Mouse (Mus musculus): ENCODE results near the gene Serp2. TPM values are rescaled to one million over a fixed set of nuclear protein-coding genes. Genes with fewer than 3 reads are reported as not detected.

Gene Serp2
- polyA plus RNA-seq, 1 experiment from 2014 or later = 9.8 TPM

GRCm38 (mm10) chr14:76535096-76535495 lies 21.6 kb downstream of the Serp2 start:
- ATAC-seq (ENCODE audit: insufficient number of reproducible peaks, low FRiP score, low TSS enrichment, low read depth) = no peak
- no peaks in the 10 kb centered on the region for H3K27me3 ChIP-seq
- H3K9me3 ChIP-seq = no peaks in the 10 kb centered on the region
- no peak overlapping the region for H3K4me3 ChIP-seq
- WGBS = 90% methylated on average over 1 of the region's 1 CpGs
- H3K4me1 ChIP-seq = peaks cover 18% of the 10 kb centered on the region
- peak overlapping the region; percentile 11; the same call in 1 of the 2 replicates for H3K27ac ChIP-seq
- no peaks in the 10 kb centered on the region for H3K36me3 ChIP-seq
- no peak overlapping the region for H3K4me2 ChIP-seq
- no peak overlapping the region for H3K9ac ChIP-seq

GRCm38 (mm10) chr14:76533170-76533815 lies 23.4 kb downstream of the Serp2 start:
- Histone ChIP-seq H3K9me3 (no peaks in the 10 kb centered on the region), H3K36me3 (no peaks in the 10 kb centered on the region), H3K4me3 (no peak overlapping the region), H3K27ac (peak overlapping the region; percentile 55), H3K4me1 (peaks cover 28% of the 10 kb centered on the region), H3K27me3 (no peaks in the 10 kb centered on the region), H3K4me2 (peak overlapping the region; percentile 34), H3K9ac (0 out of 2 replicates have a peak overlapping the region, but pooled peaks have one; percentile 5)
- no peak for ATAC-seq (ENCODE audit: insufficient number of reproducible peaks, low FRiP score, low TSS enrichment, low read depth)
- 10% methylated on average over 10 of the region's 10 CpGs for WGBS

GRCm38 (mm10) chr14:76532257-76533169 lies 24.2 kb downstream of the Serp2 start:
- Histone ChIP-seq H3K27me3 (no peaks in the 10 kb centered on the region), H3K36me3 (no peaks in the 10 kb centered on the region), H3K4me3 (no peak overlapping the region), H3K27ac (peak overlapping the region; percentile 55; the same call in 1 of the 2 replicates), H3K9ac (0 out of 2 replicates have a peak overlapping the region, but pooled peaks have one; percentile 5), H3K9me3 (no peaks in the 10 kb centered on the region), H3K4me1 (peaks cover 35% of the 10 kb centered on the region), H3K4me2 (peak overlapping the region; percentile 34)
- WGBS = 36% methylated on average over 20 of the region's 20 CpGs
- ATAC-seq (ENCODE audit: insufficient number of reproducible peaks, low FRiP score, low TSS enrichment, low read depth) = 0 out of 2 replicates have a peak, but pooled peaks have one; percentile 60

GRCm38 (mm10) chr14:76531027-76531660 lies 25.5 kb downstream of the Serp2 start:
- 69% methylated on average over 7 of the region's 7 CpGs for WGBS
- H3K27ac ChIP-seq = no peak overlapping the region
- H3K4me3 ChIP-seq = no peak overlapping the region
- H3K4me1 ChIP-seq = peaks cover 45% of the 10 kb centered on the region
- H3K9me3 ChIP-seq = no peaks in the 10 kb centered on the region
- H3K4me2 ChIP-seq = no peak overlapping the region
- H3K9ac ChIP-seq = no peak overlapping the region
- no peaks in the 10 kb centered on the region for H3K27me3 ChIP-seq
- no peaks in the 10 kb centered on the region for H3K36me3 ChIP-seq
- no peak for ATAC-seq (ENCODE audit: insufficient number of reproducible peaks, low FRiP score, low TSS enrichment, low read depth)

- Histone ChIP-seq H3K4me2 (no peak overlapping the region), H3K27ac (peak overlapping the region; percentile 67; the same call in 1 of the 2 replicates), H3K36me3 (no peaks in the 10 kb centered on the region), H3K4me3 (no peak overlapping the region), H3K27me3 (no peaks in the 10 kb centered on the region), H3K9ac (no peak overlapping the region), H3K9me3 (no peaks in the 10 kb centered on the region), H3K4me1 (peaks cover 43% of the 10 kb centered on the region)
- WGBS = 25% methylated on average over 5 of the region's 5 CpGs
- ATAC-seq (ENCODE audit: insufficient number of reproducible peaks, low FRiP score, low TSS enrichment, low read depth) = no peak
These were observed 28.0 kb downstream of the Serp2 start for GRCm38 (mm10) chr14:76528641-76529040.

GRCm38 (mm10) chr14:76527758-76528313 lies 28.9 kb downstream of the Serp2 start:
- H3K4me2 ChIP-seq = no peak overlapping the region
- no peaks in the 10 kb centered on the region for H3K27me3 ChIP-seq
- H3K4me1 ChIP-seq = peaks cover 35% of the 10 kb centered on the region
- ATAC-seq (ENCODE audit: insufficient number of reproducible peaks, low FRiP score, low TSS enrichment, low read depth) = no peak
- no peaks in the 10 kb centered on the region for H3K9me3 ChIP-seq
- H3K27ac ChIP-seq = peak overlapping the region; percentile 67; the same call in 1 of the 2 replicates
- 39% methylated on average over 9 of the region's 9 CpGs for WGBS
- H3K4me3 ChIP-seq = no peak overlapping the region
- H3K36me3 ChIP-seq = no peaks in the 10 kb centered on the region
- H3K9ac ChIP-seq = no peak overlapping the region

GRCm38 (mm10) chr14:76527030-76527719 lies 29.5 kb downstream of the Serp2 start:
- Histone ChIP-seq H3K27me3 (no peaks in the 10 kb centered on the region), H3K36me3 (no peaks in the 10 kb centered on the region), H3K9me3 (no peaks in the 10 kb centered on the region), H3K4me2 (no peak overlapping the region), H3K4me3 (no peak overlapping the region), H3K4me1 (peaks cover 34% of the 10 kb centered on the region), H3K9ac (no peak overlapping the region), H3K27ac (no peak overlapping the region)
- no peak for ATAC-seq (ENCODE audit: insufficient number of reproducible peaks, low FRiP score, low TSS enrichment, low read depth)
- 80% methylated on average over 20 of the region's 20 CpGs for WGBS

- Histone ChIP-seq H3K36me3 (no peaks in the 10 kb centered on the region), H3K9me3 (no peaks in the 10 kb centered on the region), H3K4me1 (peaks cover 34% of the 10 kb centered on the region), H3K4me2 (no peak overlapping the region), H3K27me3 (no peaks in the 10 kb centered on the region), H3K4me3 (no peak overlapping the region), H3K27ac (no peak overlapping the region), H3K9ac (no peak overlapping the region)
- no peak for ATAC-seq (ENCODE audit: insufficient number of reproducible peaks, low FRiP score, low TSS enrichment, low read depth)
- 79% methylated on average over 6 of the region's 6 CpGs for WGBS
These were observed 30.2 kb downstream of the Serp2 start for GRCm38 (mm10) chr14:76526467-76526866.

GRCm38 (mm10) chr14:76523344-76523743 lies 33.3 kb downstream of the Serp2 start:
- Histone ChIP-seq H3K4me1 (peaks cover 20% of the 10 kb centered on the region), H3K27me3 (no peaks in the 10 kb centered on the region), H3K9me3 (no peaks in the 10 kb centered on the region), H3K4me3 (no peak overlapping the region), H3K9ac (no peak overlapping the region), H3K4me2 (no peak overlapping the region), H3K36me3 (no peaks in the 10 kb centered on the region), H3K27ac (no peak overlapping the region)
- no peak for ATAC-seq (ENCODE audit: insufficient number of reproducible peaks, low FRiP score, low TSS enrichment, low read depth)
- WGBS = 85% methylated on average over 1 of the region's 1 CpGs

- no peak for ATAC-seq (ENCODE audit: insufficient number of reproducible peaks, low FRiP score, low TSS enrichment, low read depth)
- no peaks in the 10 kb centered on the region for H3K9me3 ChIP-seq
- H3K4me1 ChIP-seq = peaks cover under 1% of the 10 kb centered on the region; the same call in 1 of the 2 replicates
- 91% methylated on average over 3 of the region's 3 CpGs for WGBS
- no peak overlapping the region for H3K27ac ChIP-seq
- no peaks in the 10 kb centered on the region for H3K36me3 ChIP-seq
- no peak overlapping the region for H3K4me3 ChIP-seq
- no peak overlapping the region for H3K4me2 ChIP-seq
- no peaks in the 10 kb centered on the region for H3K27me3 ChIP-seq
- H3K9ac ChIP-seq = no peak overlapping the region
These were observed 35.4 kb downstream of the Serp2 start for GRCm38 (mm10) chr14:76521308-76521707.

- ATAC-seq (ENCODE audit: insufficient number of reproducible peaks, low FRiP score, low TSS enrichment, low read depth) = no peak
- Histone ChIP-seq H3K27ac (no peak overlapping the region), H3K9ac (no peak overlapping the region), H3K4me3 (no peak overlapping the region), H3K4me1 (no peaks in the 10 kb centered on the region), H3K36me3 (no peaks in the 10 kb centered on the region), H3K9me3 (no peaks in the 10 kb centered on the region), H3K4me2 (no peak overlapping the region), H3K27me3 (no peaks in the 10 kb centered on the region)
- WGBS = 68% methylated on average over 4 of the region's 4 CpGs
These were observed 36.1 kb downstream of the Serp2 start for GRCm38 (mm10) chr14:76520606-76521005.

Measured in limb, embryonic 15.5 days (tissue).